Mouse (Mus musculus) forebrain, embryonic 15.5 days (tissue): ENCODE data around the gene Cers5. TPM values are rescaled to one million over a fixed set of nuclear protein-coding genes. Genes with fewer than 3 reads are reported as not detected.

Source experiments
- ATAC-seq: fragments of 200-750 bp; cut with Nextera tagmentation; replicated peaks from 2 replicates; pipeline ENCODE4 v1.8.0; 2017; ENCODE audit warnings: mild to moderate bottlenecking, moderate TSS enrichment, moderate library complexity
- H3K27ac ChIP-seq: fragments of 300-500 bp; sonication (generic); replicated peaks from 2 replicates; pipeline ENCODE4 v1.5.1; 2015; ENCODE audit warnings: mild to moderate bottlenecking, inconsistent platforms
- H3K27me3 ChIP-seq: fragments of 300-500 bp; sonication (generic); 2 replicates; pipeline ENCODE4 v1.6.1; 2015; ENCODE audit warnings: inconsistent platforms
- H3K36me3 ChIP-seq: fragments of 300-500 bp; sonication (generic); 2 replicates; pipeline ENCODE4 v1.6.1; 2015; ENCODE audit warnings: mild to moderate bottlenecking, inconsistent platforms
- H3K4me1 ChIP-seq: fragments of 300-500 bp; sonication (generic); 2 replicates; pipeline ENCODE4 v1.6.1; 2015; ENCODE audit warnings: inconsistent platforms
- H3K4me2 ChIP-seq: fragments of 300-500 bp; sonication (generic); replicated peaks from 2 replicates; pipeline ENCODE4 v1.6.1; 2015; ENCODE audit warnings: mild to moderate bottlenecking, inconsistent platforms
- H3K4me3 ChIP-seq: fragments of 300-500 bp; sonication (generic); 2 replicates; pipeline ENCODE4 v1.5.1; 2015; ENCODE audit warnings: mild to moderate bottlenecking, inconsistent platforms
- H3K9ac ChIP-seq: fragments of 300-500 bp; sonication (generic); replicated peaks from 2 replicates; pipeline ENCODE4 v1.6.1; 2015; ENCODE audit warnings: mild to moderate bottlenecking, inconsistent platforms
- H3K9me3 ChIP-seq: fragments of 300-500 bp; sonication (generic); 2 replicates; pipeline ENCODE4 v1.6.1; 2016; ENCODE audit warnings: inconsistent platforms
- WGBS: fragments of 180-500 bp; shearing (Covaris S2); methylation state at CpG from one replicate; pipeline ENCODE4 v1.1.7; 2015; ENCODE audit warnings: mixed read lengths; 5-methylcytosine and 5-hydroxymethylcytosine counted together
- polyA plus RNA-seq: library from polyadenylated mRNA; unstranded; fragments of >200 nt; fragmentation: Nextera tagmentation; extraction: Ambion mirVana; gene quantifications from 2 replicates; pipeline ENCODE4 v1.2.1, GENCODE M21; 2015

Cers5 gene
- polyA plus RNA-seq, 1 experiment from 2014 or later = 69.4 TPM

DNA sequence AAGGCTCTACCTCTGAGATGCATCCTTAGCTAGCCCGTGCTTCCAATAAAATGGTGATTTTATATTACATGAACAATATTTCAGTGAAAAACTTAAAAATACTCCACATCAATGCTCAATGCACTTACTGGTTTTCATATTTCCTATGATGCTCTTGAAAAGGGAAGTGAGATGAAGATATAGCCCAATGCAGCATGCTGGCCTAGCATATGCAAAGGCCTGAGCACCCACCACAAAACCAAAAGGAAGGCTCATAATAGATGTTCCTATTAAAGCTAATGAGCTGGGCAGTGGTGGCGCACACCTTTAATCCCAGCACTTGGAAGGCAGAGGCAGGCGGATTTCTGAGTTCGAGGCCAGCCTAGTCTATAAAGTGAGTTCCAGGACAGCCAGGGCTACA lies 33.0 kb upstream of the Cers5 start:
- Histone ChIP-seq H3K4me1 (peaks cover 34% of the 10 kb centered on the region), H3K4me3 (no peak overlapping the region), H3K9me3 (no peaks in the 10 kb centered on the region), H3K4me2 (no peak overlapping the region), H3K27ac (no peak overlapping the region), H3K36me3 (0 out of 2 replicates have a peak, but pooled peaks cover 8% of the 10 kb centered on the region), H3K9ac (no peak overlapping the region), H3K27me3 (no peaks in the 10 kb centered on the region)
- ATAC-seq = no peak
- WGBS = 83% methylated on average over 4 of the region's 4 CpGs

DNA sequence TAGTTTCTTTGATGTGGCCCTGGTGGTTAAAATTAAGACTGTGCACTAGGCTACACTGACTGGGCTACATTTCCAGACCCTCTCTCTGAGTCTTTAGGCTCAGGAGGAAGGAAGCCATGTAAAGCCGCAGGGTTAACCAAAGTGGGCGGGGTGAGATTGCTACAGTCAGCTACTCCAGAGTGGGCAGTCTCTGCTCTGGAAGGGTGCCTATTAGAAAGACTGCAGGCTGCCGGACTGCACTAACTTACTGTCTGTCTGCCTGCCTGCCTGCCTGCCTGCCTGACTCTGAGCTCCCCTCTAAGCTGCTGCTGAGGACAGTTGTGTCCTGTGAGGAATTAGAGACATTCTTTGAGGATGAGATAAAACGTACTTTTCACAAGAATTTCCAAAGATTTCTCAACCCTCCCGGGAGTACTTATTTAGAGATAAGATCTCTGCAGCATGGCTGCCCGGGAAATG lies 30.5 kb upstream of the Cers5 start:
- Histone ChIP-seq H3K4me1 (peaks cover 25% of the 10 kb centered on the region), H3K27ac (0 out of 2 replicates have a peak overlapping the region, but pooled peaks have one; percentile 23), H3K9ac (no peak overlapping the region), H3K4me3 (no peak overlapping the region), H3K9me3 (no peaks in the 10 kb centered on the region), H3K36me3 (0 out of 2 replicates have a peak, but pooled peaks cover 8% of the 10 kb centered on the region), H3K4me2 (no peak overlapping the region), H3K27me3 (no peaks in the 10 kb centered on the region)
- 20% methylated on average over 6 of the region's 6 CpGs for WGBS
- no peak for ATAC-seq

DNA sequence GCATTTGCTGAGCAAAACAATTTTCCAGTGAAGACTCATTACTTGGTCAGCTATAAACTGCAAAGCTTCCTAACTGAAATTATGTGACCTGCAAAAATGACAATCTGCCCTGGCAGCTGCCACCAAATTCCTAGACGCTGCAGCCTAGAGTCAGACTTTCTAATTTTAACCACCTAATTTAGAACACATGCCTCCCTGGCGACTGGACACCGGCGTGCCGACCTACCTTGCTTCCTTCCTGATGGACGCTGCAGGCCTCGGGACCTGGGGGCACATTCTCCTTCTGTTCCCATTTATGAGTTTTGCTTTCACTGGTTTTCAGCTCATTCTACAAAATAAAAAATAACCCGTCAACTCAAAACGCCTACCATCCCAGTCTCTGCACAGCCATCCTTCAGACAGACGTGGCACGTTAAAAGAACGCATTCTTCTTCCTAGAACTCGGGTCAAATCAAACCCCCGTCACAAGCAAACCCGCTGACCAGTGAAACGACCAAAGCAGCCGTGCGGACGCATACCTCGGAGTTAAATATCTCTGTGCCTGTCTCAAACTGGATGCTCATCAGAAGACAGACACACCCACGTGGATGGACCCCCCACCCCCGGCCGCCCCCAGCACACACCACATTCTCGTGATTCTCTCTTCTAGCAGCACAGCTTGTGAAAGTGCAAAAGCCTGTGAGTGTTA lies 29.3 kb upstream of the Cers5 start:
- Histone ChIP-seq H3K36me3 (0 out of 2 replicates have a peak, but pooled peaks cover 8% of the 10 kb centered on the region), H3K9me3 (no peaks in the 10 kb centered on the region)
- WGBS = 57% methylated on average over 24 of the region's 24 CpGs

DNA sequence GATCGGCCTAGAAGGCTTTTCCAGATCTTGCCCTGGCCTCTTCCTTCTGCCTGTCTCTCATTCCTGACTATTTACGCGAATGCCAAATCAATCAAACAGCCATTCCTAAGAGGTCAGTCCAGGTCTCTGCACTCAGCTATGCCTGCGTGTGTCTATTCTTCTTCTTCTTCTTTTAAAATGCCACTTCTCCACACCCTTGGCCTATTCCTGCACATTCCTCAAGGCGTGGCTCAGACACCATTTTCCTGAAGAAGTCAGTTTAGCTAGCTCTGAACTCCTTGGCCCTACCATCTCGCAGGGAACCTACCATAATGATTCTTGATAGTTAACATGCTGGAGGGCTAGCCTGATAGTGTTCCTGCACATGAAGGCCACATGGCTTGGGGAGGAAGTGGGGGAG lies 27.0 kb upstream of the Cers5 start:
- Histone ChIP-seq H3K4me3 (no peak overlapping the region), H3K4me1 (peaks cover 18% of the 10 kb centered on the region), H3K27me3 (no peaks in the 10 kb centered on the region), H3K27ac (no peak overlapping the region), H3K9ac (no peak overlapping the region), H3K4me2 (no peak overlapping the region), H3K9me3 (no peaks in the 10 kb centered on the region), H3K36me3 (no peaks in the 10 kb centered on the region)
- WGBS = 91% methylated on average over 6 of the region's 6 CpGs
- no peak for ATAC-seq

More for the DNA sequence above, 29.3 kb upstream of the Cers5 start:
- Histone ChIP-seq H3K27ac (no peak overlapping the region), H3K27me3 (no peaks in the 10 kb centered on the region), H3K9ac (no peak overlapping the region), H3K4me3 (no peak overlapping the region), H3K4me1 (peaks cover 19% of the 10 kb centered on the region), H3K4me2 (no peak overlapping the region)
- ATAC-seq = no peak

DNA sequence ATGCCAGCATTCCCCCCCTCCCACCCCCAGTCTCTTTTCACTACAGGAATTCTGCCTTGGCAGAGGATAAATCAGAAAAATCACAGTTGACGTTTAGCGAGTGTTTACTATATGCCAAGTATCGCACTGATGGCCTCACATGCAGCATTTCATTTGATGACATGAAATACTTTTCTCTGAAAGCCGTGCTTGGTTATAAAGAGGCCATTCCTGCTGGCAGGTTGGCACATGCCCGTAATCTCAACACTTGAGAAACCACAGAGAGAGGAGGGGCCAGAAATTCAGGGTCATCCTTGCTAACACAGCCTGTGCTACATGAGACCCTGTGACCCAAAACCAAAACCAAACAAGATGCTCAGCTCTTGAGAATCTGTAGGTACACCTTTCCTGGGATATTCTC lies 25.2 kb upstream of the Cers5 start:
- H3K4me2 ChIP-seq = no peak overlapping the region
- H3K27ac ChIP-seq = no peak overlapping the region
- WGBS = 49% methylated on average over 5 of the region's 5 CpGs
- no peak overlapping the region for H3K9ac ChIP-seq
- H3K36me3 ChIP-seq = 0 out of 2 replicates have a peak, but pooled peaks cover 3% of the 10 kb centered on the region
- H3K9me3 ChIP-seq = no peaks in the 10 kb centered on the region
- ATAC-seq = no peak
- H3K27me3 ChIP-seq = no peaks in the 10 kb centered on the region
- H3K4me3 ChIP-seq = no peak overlapping the region
- peaks cover 8% of the 10 kb centered on the region for H3K4me1 ChIP-seq

DNA sequence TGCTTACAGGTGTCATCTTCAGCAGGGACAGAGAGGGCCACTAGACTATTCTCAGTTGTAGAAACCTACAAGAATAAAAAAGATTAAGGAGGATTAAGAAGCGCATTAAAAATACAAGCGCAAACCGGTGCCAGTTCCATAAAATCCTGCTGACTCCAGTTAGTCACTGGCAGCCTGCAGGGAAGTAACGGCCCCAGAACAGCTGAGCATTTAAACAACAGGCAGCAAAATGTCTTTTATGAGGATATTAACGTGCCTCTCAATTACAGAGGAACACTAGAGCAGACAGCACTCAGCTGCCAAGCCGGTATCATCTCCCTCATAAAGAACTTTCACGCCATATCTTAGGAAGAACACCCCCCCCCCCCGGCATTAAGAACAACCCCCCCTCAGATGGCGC lies 24.1 kb upstream of the Cers5 start:
- WGBS = 52% methylated on average over 9 of the region's 9 CpGs
- Histone ChIP-seq H3K4me2 (no peak overlapping the region), H3K27ac (peak overlapping the region; percentile 38; the same call in 1 of the 2 replicates), H3K27me3 (no peaks in the 10 kb centered on the region), H3K36me3 (peaks cover 3% of the 10 kb centered on the region; the same call in 1 of the 2 replicates), H3K9me3 (no peaks in the 10 kb centered on the region), H3K4me3 (no peak overlapping the region), H3K4me1 (peaks cover 8% of the 10 kb centered on the region), H3K9ac (no peak overlapping the region)
- ATAC-seq = no peak

DNA sequence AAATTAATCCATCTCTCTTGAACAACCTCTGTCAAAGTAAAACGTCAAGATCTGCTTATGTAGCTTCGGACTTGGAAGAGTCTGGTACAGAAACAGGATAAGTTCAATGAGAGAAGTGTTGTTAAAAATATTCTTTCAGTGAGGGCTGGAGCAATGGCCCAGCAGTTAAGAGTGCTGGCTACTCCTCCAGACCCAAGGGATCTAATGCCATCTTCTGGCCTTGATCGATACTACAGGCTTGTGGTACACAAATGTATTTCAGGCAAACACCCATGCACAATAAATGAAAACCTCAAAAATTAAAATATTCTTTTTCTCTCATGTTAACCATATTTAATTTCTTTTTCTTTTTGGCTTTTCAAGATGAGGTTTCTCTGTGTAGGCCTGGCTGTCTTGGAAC lies 23.4 kb upstream of the Cers5 start:
- WGBS = 88% methylated on average over 3 of the region's 3 CpGs
- no peak for ATAC-seq
- H3K4me1 ChIP-seq = peaks cover 8% of the 10 kb centered on the region
- peaks cover 3% of the 10 kb centered on the region; the same call in 1 of the 2 replicates for H3K36me3 ChIP-seq
- no peaks in the 10 kb centered on the region for H3K9me3 ChIP-seq
- H3K27me3 ChIP-seq = no peaks in the 10 kb centered on the region
- H3K9ac ChIP-seq = no peak overlapping the region
- H3K27ac ChIP-seq = peak overlapping the region; percentile 38; the same call in 1 of the 2 replicates
- no peak overlapping the region for H3K4me2 ChIP-seq
- H3K4me3 ChIP-seq = no peak overlapping the region

DNA sequence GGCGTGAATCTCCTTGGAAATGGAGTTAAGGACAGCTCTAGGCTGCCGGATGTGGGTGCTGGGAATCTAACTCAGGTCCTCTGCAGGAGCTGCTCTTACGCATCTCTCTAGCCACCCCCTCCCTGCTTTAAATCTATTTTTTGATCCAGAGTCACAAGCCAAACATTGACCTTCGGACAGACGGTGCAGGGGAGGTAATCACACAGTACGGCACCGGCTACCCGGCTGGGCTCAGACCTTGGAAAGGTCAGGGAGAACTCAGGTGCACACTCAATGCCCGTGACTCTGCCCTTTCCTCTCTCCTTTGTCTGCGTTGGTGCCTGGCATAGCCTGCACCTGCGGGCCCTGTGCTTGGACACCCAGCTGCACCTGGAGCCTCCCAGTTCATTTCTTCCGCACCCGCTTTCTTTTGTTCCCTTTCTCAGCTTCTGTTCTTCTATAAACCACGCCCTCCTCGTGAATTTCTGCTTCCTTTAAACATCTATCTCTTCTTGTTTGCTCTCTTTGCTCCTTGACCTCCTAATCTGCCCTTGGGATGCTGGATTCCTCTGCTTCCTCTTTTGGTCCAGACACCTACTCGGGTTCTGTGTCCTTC lies 19.6 kb upstream of the Cers5 start:
- H3K9ac ChIP-seq = no peak overlapping the region
- 94% methylated on average over 16 of the region's 16 CpGs for WGBS
- H3K27me3 ChIP-seq = no peaks in the 10 kb centered on the region
- no peak overlapping the region for H3K4me2 ChIP-seq
- H3K9me3 ChIP-seq = no peaks in the 10 kb centered on the region
- H3K4me1 ChIP-seq = peaks cover 6% of the 10 kb centered on the region
- H3K36me3 ChIP-seq = peaks cover 5% of the 10 kb centered on the region; the same call in 1 of the 2 replicates
- no peak overlapping the region for H3K27ac ChIP-seq
- no peak overlapping the region for H3K4me3 ChIP-seq
- ATAC-seq = no peak

DNA sequence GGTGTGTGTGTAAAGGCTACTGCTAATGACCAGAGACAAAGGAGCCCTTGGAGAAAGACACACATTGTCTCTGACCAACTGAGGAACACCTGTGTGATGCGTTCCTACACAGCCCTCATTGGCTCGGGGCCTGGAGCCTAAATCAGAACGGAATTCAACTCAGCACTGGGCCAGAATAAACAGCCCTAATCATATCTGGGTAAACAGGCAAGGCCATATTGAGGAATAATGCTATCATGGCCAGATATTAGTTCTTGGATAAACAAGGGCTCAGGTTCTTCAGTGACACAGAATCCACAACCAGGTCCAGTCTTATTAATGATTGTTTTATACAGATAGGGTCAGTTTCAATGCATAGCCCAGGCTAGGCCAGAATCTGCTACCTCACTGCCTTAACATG lies 18.3 kb upstream of the Cers5 start:
- H3K4me1 ChIP-seq = peaks cover 11% of the 10 kb centered on the region
- no peak for ATAC-seq
- no peak overlapping the region for H3K4me3 ChIP-seq
- H3K9ac ChIP-seq = no peak overlapping the region
- H3K4me2 ChIP-seq = no peak overlapping the region
- WGBS = 88% methylated on average over 3 of the region's 3 CpGs
- peaks cover 7% of the 10 kb centered on the region; the same call in 1 of the 2 replicates for H3K36me3 ChIP-seq
- H3K27me3 ChIP-seq = no peaks in the 10 kb centered on the region
- H3K27ac ChIP-seq = no peak overlapping the region
- H3K9me3 ChIP-seq = no peaks in the 10 kb centered on the region

DNA sequence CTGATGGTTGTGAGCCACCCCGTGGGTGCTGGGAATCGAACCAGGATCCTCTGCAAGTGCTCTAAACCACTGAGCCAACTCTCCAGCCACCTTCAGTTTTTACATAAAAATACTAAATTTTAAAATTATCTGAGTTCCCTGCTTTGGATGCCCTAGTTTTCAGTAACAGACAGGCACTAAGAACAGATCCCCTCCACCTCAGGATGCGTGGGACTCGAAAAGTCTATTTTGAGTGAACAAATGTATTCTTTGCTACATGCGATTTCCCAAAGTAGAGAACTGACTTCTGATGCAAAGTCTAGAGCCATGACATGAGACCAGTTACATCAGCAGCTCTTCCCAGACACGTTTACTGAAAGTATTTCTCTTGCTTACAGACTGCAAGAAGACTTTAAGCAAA lies 17.8 kb upstream of the Cers5 start:
- ATAC-seq = no peak
- Histone ChIP-seq H3K9me3 (no peaks in the 10 kb centered on the region), H3K36me3 (peaks cover 8% of the 10 kb centered on the region; the same call in 1 of the 2 replicates), H3K27me3 (no peaks in the 10 kb centered on the region), H3K9ac (no peak overlapping the region), H3K4me3 (no peak overlapping the region), H3K4me2 (no peak overlapping the region), H3K4me1 (peaks cover 11% of the 10 kb centered on the region), H3K27ac (no peak overlapping the region)
- 98% methylated on average over 6 of the region's 6 CpGs for WGBS

DNA sequence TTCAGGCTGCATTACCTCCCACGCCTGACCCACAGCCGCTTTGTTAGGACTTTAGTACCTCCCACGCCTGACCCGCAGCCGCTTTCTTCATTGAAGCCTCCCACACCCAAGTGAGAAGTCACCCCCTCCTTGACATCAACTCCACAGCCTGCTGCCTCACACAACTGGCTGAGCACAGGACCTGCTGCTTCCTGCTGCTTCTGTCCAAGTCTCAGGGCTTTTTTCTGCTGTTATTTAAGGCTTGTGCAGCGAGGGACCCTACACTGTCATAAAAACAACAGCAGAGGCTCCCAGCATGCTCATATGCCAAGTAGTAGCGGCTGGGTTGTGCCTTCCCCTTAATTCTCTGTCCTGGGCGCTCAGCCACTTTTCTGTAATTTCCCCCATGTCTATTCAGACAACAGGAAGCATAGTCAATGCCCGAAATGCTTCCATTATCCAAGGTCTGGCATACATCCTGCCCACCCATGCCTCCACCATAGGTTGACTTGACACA lies 15.0 kb upstream of the Cers5 start:
- ATAC-seq = 0 out of 2 replicates have a peak, but pooled peaks have one; percentile 23

DNA sequence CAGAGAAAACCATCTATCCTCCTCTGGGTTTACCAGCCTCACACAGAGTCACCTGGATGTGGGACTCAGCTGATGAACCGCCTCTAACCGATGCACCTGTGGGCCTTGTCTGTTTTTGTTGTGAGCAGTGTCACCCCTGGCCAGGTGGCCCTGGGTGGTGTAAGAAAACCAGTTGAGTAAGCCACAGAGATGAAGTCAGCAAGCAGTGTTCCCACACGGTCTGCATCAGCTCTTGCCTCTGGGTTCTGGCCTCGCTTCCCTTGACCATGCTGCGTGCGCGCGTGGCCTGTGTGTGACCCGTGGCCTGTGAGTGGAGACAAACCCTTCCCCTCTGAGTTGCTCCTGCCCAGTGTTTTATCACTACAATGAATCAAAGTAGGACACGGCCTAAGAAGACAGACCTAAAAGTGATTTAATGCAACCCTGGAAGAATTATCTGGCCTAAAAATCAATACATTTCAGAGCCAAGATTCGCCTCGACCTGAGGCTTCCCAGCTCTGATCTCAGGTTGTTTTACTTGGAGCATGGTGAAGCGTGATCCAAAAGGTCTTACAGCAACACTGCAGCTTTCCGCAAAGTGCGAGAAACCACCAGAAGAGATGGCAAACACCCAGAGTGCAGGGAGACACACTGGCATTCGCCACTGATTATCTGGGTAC lies 6.1 kb upstream of the Cers5 start:
- peaks cover 23% of the 10 kb centered on the region for H3K36me3 ChIP-seq
- no peak for ATAC-seq
- no peaks in the 10 kb centered on the region for H3K27me3 ChIP-seq
- no peak overlapping the region for H3K9ac ChIP-seq
- no peaks in the 10 kb centered on the region for H3K4me1 ChIP-seq
- H3K4me2 ChIP-seq = no peak overlapping the region
- H3K27ac ChIP-seq = no peak overlapping the region
- no peaks in the 10 kb centered on the region for H3K9me3 ChIP-seq
- WGBS = 95% methylated on average over 16 of the region's 16 CpGs
- H3K4me3 ChIP-seq = no peak overlapping the region

More for the DNA sequence above, 15.0 kb upstream of the Cers5 start:
- peaks cover 11% of the 10 kb centered on the region for H3K4me1 ChIP-seq
- H3K4me2 ChIP-seq = peak overlapping the region; percentile 13; the same call in 1 of the 2 replicates
- H3K4me3 ChIP-seq = no peak overlapping the region
- WGBS = 51% methylated on average over 9 of the region's 9 CpGs
- H3K27me3 ChIP-seq = no peaks in the 10 kb centered on the region
- H3K9ac ChIP-seq = no peak overlapping the region
- peaks cover 9% of the 10 kb centered on the region; the same call in 1 of the 2 replicates for H3K36me3 ChIP-seq
- no peaks in the 10 kb centered on the region for H3K9me3 ChIP-seq
- peak overlapping the region; percentile 72 for H3K27ac ChIP-seq
